Mouse (Mus musculus): ENCODE measurements at regions not wholly inside any gene's neighbourhood (a gene's known extent, or its start where the extent isn't known, plus 50 kb on each side); places are given as distances from the start of the nearest gene placed in this dataset.

DNA sequence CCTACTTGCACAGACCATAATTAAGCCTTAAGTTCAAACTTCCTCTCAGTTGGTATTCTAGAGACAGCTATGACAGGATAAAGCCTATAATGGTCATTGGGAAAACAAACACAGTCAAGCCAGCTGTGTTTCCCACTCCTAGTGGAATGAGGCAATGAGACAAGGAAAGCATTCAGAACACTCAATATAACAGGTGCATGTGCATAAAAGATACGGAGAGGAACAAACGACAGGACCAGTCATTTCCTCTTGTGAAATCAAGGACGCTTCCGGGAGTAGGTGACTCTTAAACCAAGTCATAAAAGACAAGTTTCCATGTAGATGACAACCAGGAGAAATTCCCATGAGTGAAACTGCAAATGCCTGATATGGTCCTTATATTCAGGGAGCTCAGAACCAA is 232.1 kb upstream of the Gm26657 start:
- no peak for TF ChIP-seq POLR2A (IDR thresholded peaks at IDR 0.05; ENCODE audit: extremely low read depth, insufficient read depth, low read length)
- TF ChIP-seq CTCF (IDR thresholded peaks at IDR 0.05; ENCODE audit: extremely low read depth, insufficient read depth, low read length) = no peak
- H3K27ac ChIP-seq (ENCODE audit: insufficient read depth, low read length) = no peak overlapping the region
- H3K4me1 ChIP-seq (ENCODE audit: control insufficient read depth, insufficient read depth, low read length) = no peaks in the 10 kb centered on the region
- no peak overlapping the region for H3K4me3 ChIP-seq (ENCODE audit: insufficient read depth, low read length)

DNA sequence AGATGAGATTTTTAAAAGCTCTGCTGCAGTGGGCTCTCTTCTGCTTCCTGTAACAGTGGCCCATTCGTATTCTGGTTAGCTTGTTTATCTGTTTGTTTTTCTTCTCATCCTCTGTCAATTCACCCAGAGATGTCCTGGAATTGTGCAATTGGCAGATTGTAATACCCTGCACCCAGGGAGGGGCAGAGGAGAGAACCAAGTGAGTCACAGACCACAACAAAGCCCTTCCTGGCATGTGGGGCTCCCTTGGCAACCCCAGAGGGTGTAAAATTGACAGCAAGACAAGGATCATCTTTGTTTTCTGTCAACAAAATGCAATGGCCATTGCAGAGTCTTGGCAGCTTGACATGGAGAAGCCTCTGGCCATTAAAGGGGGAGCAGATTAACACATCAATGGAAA is 233.1 kb upstream of the Gm26657 start:
- H3K27ac ChIP-seq (ENCODE audit: insufficient read depth, low read length) = no peak overlapping the region
- H3K4me3 ChIP-seq (ENCODE audit: insufficient read depth, low read length) = no peak overlapping the region
- TF ChIP-seq CTCF (IDR thresholded peaks at IDR 0.05; ENCODE audit: extremely low read depth, insufficient read depth, low read length) (no peak), POLR2A (IDR thresholded peaks at IDR 0.05; ENCODE audit: extremely low read depth, insufficient read depth, low read length) (no peak)
- no peaks in the 10 kb centered on the region for H3K4me1 ChIP-seq (ENCODE audit: control insufficient read depth, insufficient read depth, low read length)

DNA sequence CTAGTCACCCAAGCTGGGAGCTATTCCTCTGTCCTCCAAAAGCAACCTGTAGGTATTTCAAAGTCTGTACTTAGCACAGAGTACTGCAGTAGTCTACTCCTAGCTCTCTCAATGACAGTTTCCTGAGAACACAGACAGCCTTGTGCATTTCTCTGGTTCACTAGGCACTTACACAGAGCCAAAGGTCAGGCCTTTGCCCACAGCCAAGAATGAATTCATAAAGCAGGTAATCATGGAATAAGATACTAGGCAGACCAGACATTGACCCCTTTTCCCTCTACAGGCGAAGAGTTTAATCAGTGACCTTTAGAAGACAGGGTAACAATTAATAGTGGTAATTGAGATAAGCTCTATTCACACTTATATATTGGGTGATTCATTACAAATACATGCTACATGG is 233.8 kb upstream of the Gm26657 start:
- no peaks in the 10 kb centered on the region for H3K4me1 ChIP-seq (ENCODE audit: control insufficient read depth, insufficient read depth, low read length)
- TF ChIP-seq CTCF (IDR thresholded peaks at IDR 0.05; ENCODE audit: extremely low read depth, insufficient read depth, low read length) (no peak), POLR2A (IDR thresholded peaks at IDR 0.05; ENCODE audit: extremely low read depth, insufficient read depth, low read length) (no peak)
- no peak overlapping the region for H3K27ac ChIP-seq (ENCODE audit: insufficient read depth, low read length)
- H3K4me3 ChIP-seq (ENCODE audit: insufficient read depth, low read length) = no peak overlapping the region

DNA sequence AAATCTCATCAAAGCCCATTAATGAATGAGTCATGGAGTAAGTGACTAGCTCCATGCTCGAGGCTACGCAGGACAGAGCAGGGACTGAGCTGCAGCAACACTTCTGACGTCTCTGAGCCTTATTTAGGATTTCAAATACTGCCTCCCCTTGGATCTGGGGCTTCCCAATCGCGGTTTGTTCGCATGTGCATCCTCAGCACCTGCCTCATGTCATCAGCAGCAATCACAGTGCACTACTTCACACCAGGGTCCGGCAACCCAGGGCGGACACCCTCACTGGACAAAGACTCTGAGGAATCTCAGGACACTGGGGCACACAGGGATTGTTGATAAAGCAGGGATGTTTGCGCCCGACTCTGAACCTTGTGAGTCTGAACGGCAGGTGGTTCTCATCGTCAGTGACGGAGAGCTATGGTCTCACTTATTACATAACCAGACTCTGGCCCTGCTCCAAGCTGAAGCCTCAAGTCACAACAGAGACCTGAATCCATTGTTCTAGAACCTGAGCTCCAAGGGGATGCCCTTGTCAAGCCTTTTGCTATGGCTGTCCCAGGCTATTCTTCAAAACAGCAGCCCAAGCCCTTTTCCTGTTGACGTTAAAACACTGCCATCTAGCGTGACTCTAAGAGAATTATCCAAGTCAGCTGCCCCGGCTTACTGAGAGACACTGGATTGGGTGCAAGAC is 247.2 kb upstream of the Gm26657 start:
- Histone ChIP-seq H3K27ac (ENCODE audit: insufficient read depth, low read length) (no peak overlapping the region), H3K4me3 (ENCODE audit: insufficient read depth, low read length) (peak overlapping the region; percentile 22; the same call in 1 of the 2 replicates), H3K4me1 (ENCODE audit: control insufficient read depth, insufficient read depth, low read length) (no peaks in the 10 kb centered on the region)
- peak; percentile 79 for TF ChIP-seq CTCF (IDR thresholded peaks at IDR 0.05; ENCODE audit: extremely low read depth, insufficient read depth, low read length)
- TF ChIP-seq POLR2A (IDR thresholded peaks at IDR 0.05; ENCODE audit: extremely low read depth, insufficient read depth, low read length) = no peak

DNA sequence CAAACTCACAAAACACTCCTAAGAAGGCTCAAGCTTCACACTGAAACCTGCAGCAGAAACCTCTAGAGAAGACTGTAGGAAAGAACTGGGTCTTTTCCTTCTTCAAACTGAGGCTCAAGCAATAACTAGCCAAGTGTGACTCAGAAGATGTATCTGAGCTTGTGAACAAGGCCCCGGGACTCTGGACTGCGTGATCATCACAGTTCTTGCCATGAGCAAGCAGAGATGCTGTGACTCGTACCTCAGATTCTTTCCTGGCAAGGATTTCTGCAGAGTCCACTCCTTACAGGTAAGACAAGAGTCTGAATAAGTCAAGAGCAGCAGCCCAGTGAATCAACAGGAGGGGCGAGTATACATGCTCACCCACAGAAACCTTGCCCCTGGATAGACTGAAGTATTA is 250.5 kb upstream of the Gm26657 start:
- no peak overlapping the region for H3K27ac ChIP-seq (ENCODE audit: insufficient read depth, low read length)
- TF ChIP-seq POLR2A (IDR thresholded peaks at IDR 0.05; ENCODE audit: extremely low read depth, insufficient read depth, low read length) = no peak
- H3K4me3 ChIP-seq (ENCODE audit: insufficient read depth, low read length) = no peak overlapping the region
- H3K4me1 ChIP-seq (ENCODE audit: control insufficient read depth, insufficient read depth, low read length) = no peaks in the 10 kb centered on the region

DNA sequence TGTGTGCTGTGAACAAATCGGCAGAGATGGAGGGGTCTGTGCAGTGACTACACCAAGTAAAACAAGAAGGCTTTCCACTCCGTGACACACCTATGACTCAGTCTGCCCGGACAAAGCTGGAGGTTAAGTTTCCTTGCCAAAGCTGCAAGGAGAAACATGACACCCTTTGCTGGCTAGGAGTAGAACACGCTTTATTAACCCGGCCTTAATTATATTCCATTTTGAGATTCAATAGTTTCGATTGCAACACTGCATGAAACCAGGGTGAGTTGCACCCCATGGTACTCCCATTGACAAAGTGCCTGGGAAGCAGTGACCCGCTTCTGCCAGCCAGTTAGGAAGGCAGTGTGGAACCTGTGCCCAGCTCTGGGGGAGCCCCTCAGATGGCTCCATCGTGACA is 256.2 kb upstream of the Gm26657 start:
- Histone ChIP-seq H3K4me1 (ENCODE audit: control insufficient read depth, insufficient read depth, low read length) (no peaks in the 10 kb centered on the region), H3K4me3 (ENCODE audit: insufficient read depth, low read length) (no peak overlapping the region), H3K27ac (ENCODE audit: insufficient read depth, low read length) (no peak overlapping the region)
- TF ChIP-seq POLR2A (IDR thresholded peaks at IDR 0.05; ENCODE audit: extremely low read depth, insufficient read depth, low read length) (no peak), CTCF (IDR thresholded peaks at IDR 0.05; ENCODE audit: extremely low read depth, insufficient read depth, low read length) (no peak)

DNA sequence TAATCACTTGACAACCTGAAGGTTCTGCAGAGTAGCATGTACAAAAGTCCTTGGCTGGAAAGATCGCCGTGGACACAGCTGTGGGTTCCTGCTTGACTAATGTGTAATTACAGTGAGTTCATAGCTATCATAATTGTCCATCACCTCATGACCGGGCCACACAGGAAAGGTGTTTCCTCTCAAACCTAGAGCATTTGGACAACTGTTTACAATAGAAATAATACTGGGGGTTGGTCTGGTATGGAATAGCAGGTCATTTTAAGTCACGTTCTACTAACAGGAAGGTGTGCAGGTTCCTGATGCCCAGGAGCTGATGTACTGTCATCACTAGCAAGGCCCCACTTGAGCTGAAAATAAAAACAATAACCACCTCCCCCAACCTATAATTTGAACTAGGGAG is 283.1 kb upstream of the Gm26657 start:
- TF ChIP-seq CTCF (IDR thresholded peaks at IDR 0.05; ENCODE audit: extremely low read depth, insufficient read depth, low read length) (no peak), POLR2A (IDR thresholded peaks at IDR 0.05; ENCODE audit: extremely low read depth, insufficient read depth, low read length) (no peak)
- Histone ChIP-seq H3K4me1 (ENCODE audit: control insufficient read depth, insufficient read depth, low read length) (no peaks in the 10 kb centered on the region), H3K4me3 (ENCODE audit: insufficient read depth, low read length) (no peak overlapping the region), H3K27ac (ENCODE audit: insufficient read depth, low read length) (no peak overlapping the region)

DNA sequence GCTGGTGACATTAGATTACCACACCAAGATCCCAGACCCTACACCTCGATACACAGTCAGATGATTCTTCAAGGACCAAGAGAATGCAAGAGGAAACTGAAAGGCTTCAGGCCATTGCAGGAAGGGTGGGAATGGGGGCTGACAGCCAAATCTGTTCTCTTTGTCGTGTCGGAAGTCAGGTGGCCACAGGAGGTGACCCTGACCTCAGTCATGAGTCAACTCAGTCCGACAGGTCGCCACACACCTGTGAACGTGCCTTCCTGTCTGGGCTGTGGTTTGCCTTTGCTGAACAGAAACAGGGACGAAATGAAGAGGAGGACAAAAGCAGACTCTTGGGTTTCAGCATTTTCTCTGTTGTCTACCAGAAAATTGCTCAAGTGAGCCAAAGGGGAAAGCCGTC is 318.3 kb upstream of the Gm26657 start:
- H3K4me3 ChIP-seq (ENCODE audit: insufficient read depth, low read length) = no peak overlapping the region
- no peaks in the 10 kb centered on the region for H3K4me1 ChIP-seq (ENCODE audit: control insufficient read depth, insufficient read depth, low read length)
- no peak for TF ChIP-seq POLR2A (IDR thresholded peaks at IDR 0.05; ENCODE audit: extremely low read depth, insufficient read depth, low read length)
- TF ChIP-seq CTCF (IDR thresholded peaks at IDR 0.05; ENCODE audit: extremely low read depth, insufficient read depth, low read length) = no peak
- H3K27ac ChIP-seq (ENCODE audit: insufficient read depth, low read length) = no peak overlapping the region

DNA sequence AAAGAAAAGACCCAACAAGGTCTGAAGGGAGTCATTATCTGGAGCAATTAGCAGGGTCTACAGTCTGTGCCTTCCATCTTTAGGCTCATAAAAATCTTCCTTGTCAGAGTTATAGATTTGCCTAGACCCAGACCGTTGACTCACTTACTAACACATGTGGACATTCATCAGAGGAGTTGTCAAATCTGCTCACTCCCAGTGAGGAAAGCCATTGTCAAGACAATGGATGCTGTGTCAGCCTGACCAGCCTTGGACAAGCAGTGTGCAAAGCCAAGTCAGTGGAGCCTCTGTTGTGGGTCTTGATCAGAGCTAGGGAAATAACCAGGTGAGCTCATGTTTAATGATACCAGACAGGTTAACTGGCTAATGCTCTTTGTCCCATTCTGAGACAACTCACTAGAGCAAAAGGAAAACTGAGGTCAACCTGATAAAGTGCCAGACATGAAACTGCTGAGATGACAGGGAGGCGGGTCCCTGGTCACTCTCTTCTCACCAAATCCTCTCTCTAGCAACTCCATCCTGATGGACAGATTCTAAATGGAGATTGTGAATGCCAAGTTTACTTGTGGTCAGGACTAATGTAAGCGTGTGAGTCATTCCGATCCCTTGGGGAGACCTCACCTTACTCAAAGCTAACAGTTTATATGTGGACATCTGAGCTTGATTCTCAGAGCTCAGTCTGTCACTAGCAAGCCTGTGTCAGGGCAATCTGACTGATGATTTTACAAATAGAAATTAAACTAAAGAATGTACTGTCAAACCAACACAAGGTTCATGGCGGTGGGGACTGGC is 320.6 kb upstream of the Gm26657 start:
- Histone ChIP-seq H3K4me3 (ENCODE audit: insufficient read depth, low read length) (no peak overlapping the region), H3K27ac (ENCODE audit: insufficient read depth, low read length) (no peak overlapping the region), H3K4me1 (ENCODE audit: control insufficient read depth, insufficient read depth, low read length) (no peaks in the 10 kb centered on the region)
- TF ChIP-seq POLR2A (IDR thresholded peaks at IDR 0.05; ENCODE audit: extremely low read depth, insufficient read depth, low read length) = no peak
- TF ChIP-seq CTCF (IDR thresholded peaks at IDR 0.05; ENCODE audit: extremely low read depth, insufficient read depth, low read length) = no peak

DNA sequence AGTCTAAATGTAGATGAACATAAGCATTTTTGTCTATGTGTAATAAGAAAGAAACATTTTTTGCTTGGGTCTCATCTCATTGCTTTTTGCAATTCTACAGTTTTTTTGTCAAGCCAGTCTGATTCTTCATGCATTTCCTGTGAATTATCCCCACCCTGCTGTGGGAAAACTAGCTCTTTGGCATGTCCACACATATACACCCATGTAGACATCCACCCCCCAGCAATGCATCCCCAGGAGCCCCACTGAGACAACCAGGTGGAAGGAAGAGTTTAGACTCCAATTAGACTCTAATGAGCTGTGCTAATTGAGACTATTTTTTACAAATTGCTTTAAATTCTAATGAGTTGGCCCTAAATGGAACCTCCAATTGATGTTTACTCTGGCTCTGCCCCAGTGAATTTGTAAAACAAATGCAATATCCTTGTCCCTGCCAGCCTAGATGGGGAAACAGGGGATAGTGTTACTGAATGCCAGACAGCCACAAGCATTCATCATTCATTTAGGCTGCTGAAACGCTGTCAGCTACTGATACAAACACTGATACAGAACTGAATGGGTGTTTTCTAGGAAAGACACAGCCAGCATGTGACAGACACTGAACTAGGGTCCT is 328.7 kb upstream of the Gm26657 start:
- TF ChIP-seq CTCF (IDR thresholded peaks at IDR 0.05; ENCODE audit: extremely low read depth, insufficient read depth, low read length) (no peak), POLR2A (IDR thresholded peaks at IDR 0.05; ENCODE audit: extremely low read depth, insufficient read depth, low read length) (no peak)
- no peaks in the 10 kb centered on the region for H3K4me1 ChIP-seq (ENCODE audit: control insufficient read depth, insufficient read depth, low read length)
- no peak overlapping the region for H3K4me3 ChIP-seq (ENCODE audit: insufficient read depth, low read length)
- H3K27ac ChIP-seq (ENCODE audit: insufficient read depth, low read length) = no peak overlapping the region
